Mouse (Mus musculus): ENCODE measurements around the gene Ppp6r2. TPM values are rescaled to one million over a fixed set of nuclear protein-coding genes. Genes with fewer than 3 reads are reported as not detected.
A peak's percentile ranks its signal among the peaks of the same experiment; 100 is the strongest.

Ppp6r2 gene
- polyA plus RNA-seq, 1 experiment from 2014 or later: 71.7 TPM

DNA sequence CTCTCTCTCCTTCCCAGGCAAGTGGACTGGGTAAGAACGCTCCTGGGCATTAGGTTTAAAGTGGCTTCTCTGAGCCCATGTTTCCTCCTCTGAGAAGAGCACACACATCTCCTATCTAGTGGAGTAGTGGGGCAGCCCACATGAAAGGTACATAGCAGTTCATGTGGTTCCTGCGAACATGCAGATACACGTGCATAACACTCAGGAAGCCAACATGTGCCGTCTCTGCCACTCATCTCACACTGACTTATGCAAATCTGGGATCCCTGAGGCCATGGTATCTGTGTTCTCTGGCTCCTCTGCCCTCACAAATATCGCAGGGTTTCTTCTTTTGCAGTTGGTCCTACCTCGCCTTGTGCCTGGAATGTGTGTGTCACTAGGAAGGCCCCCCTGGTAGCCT, 71.2 kb downstream of the Ppp6r2 start:
- WGBS: 80% methylated on average over 6 of the region's 6 CpGs
- H3K9me3 ChIP-seq (replicated peaks): no peaks in the 10 kb centered on the region
- H3K36me3 ChIP-seq (ENCODE audit: poor library complexity, severe bottlenecking): peaks cover 98% of the 10 kb centered on the region
- H3K9ac ChIP-seq: no peak overlapping the region
- no peaks in the 10 kb centered on the region for H3K27me3 ChIP-seq
- H3K4me1 ChIP-seq: no peaks in the 10 kb centered on the region
- H3K4me2 ChIP-seq: no peak overlapping the region
- H3K27ac ChIP-seq: no peak overlapping the region
- no peak for ATAC-seq
- no peak overlapping the region for H3K4me3 ChIP-seq

GRCm38 (mm10) chr15:89284094-89284493, 72.7 kb downstream of the Ppp6r2 start:
- Histone ChIP-seq H3K27ac (no peak overlapping the region), H3K4me2 (no peak overlapping the region), H3K9me3 (replicated peaks) (no peaks in the 10 kb centered on the region), H3K4me1 (no peaks in the 10 kb centered on the region), H3K4me3 (no peak overlapping the region), H3K36me3 (ENCODE audit: poor library complexity, severe bottlenecking) (peaks cover 98% of the 10 kb centered on the region), H3K9ac (no peak overlapping the region), H3K27me3 (no peaks in the 10 kb centered on the region)
- no peak for ATAC-seq
- 76% methylated on average over 2 of the region's 2 CpGs for WGBS

GRCm38 (mm10) chr15:89285004-89285403, 73.7 kb downstream of the Ppp6r2 start:
- no peak for ATAC-seq

DNA sequence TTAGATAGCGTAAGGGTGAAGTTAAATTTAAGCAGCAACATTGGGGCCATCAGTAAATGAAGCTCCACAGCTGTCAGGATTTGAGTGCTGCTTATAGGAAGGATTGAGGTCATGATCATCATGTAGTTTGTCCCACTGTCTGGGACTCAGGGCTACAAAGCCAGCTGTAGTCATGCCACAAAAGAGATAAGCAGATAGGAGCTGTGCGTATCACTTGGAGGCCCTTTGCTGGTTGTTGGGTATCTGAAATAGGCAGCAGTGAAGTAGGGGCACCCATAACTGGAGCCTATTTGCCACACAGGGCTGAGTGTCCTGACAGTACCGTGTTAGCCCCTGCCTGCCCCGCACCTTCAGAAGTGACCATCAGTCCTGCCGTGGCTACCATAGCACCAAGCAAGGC, 74.1 kb downstream of the Ppp6r2 start:
- Histone ChIP-seq H3K9me3 (replicated peaks) (no peaks in the 10 kb centered on the region), H3K9ac (no peak overlapping the region), H3K4me2 (no peak overlapping the region), H3K27me3 (no peaks in the 10 kb centered on the region), H3K4me1 (no peaks in the 10 kb centered on the region), H3K4me3 (no peak overlapping the region), H3K36me3 (ENCODE audit: poor library complexity, severe bottlenecking) (peaks cover 98% of the 10 kb centered on the region), H3K27ac (no peak overlapping the region)
- no peak for ATAC-seq
- 96% methylated on average over 5 of the region's 5 CpGs for WGBS

More at GRCm38 (mm10) chr15:89285004-89285403, 73.7 kb downstream of the Ppp6r2 start:
- Histone ChIP-seq H3K4me3 (no peak overlapping the region), H3K9me3 (replicated peaks) (no peaks in the 10 kb centered on the region), H3K36me3 (ENCODE audit: poor library complexity, severe bottlenecking) (peaks cover 98% of the 10 kb centered on the region), H3K27me3 (no peaks in the 10 kb centered on the region), H3K9ac (no peak overlapping the region), H3K27ac (no peak overlapping the region; the same call in 1 of the 2 replicates), H3K4me2 (no peak overlapping the region), H3K4me1 (no peaks in the 10 kb centered on the region)

DNA sequence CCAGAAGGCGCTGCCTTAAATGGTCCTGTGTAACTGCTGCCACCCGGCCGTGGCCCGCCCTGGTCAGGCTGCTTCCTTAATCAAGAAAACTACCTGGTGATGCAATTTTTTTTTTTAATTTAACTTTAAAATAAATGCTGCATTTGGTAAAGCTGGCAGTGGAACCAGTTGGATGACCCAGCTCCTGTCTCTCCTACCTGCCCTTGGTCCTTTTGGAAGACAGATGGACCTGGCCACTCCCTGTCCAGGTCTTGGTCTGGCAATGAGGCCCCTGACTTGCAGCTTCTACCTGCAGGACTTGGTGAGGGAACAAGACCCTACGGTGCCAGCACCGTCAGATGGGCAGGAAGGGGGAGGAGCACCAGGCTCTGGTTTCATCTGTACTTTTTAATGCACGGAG, 74.8 kb downstream of the Ppp6r2 start:
- Histone ChIP-seq H3K4me2 (no peak overlapping the region), H3K27me3 (no peaks in the 10 kb centered on the region), H3K9ac (no peak overlapping the region), H3K4me3 (no peak overlapping the region), H3K36me3 (ENCODE audit: poor library complexity, severe bottlenecking) (peaks cover 98% of the 10 kb centered on the region), H3K9me3 (replicated peaks) (no peaks in the 10 kb centered on the region), H3K27ac (no peak overlapping the region), H3K4me1 (no peaks in the 10 kb centered on the region)
- no peak for ATAC-seq
- WGBS: 91% methylated on average over 7 of the region's 7 CpGs

GRCm38 (mm10) chr15:89286582-89286981, 75.2 kb downstream of the Ppp6r2 start:
- peaks cover 98% of the 10 kb centered on the region for H3K36me3 ChIP-seq (ENCODE audit: poor library complexity, severe bottlenecking)
- H3K4me2 ChIP-seq: no peak overlapping the region
- H3K27me3 ChIP-seq: no peaks in the 10 kb centered on the region
- no peak overlapping the region for H3K27ac ChIP-seq
- no peaks in the 10 kb centered on the region for H3K4me1 ChIP-seq
- H3K9ac ChIP-seq: no peak overlapping the region
- ATAC-seq: no peak
- H3K9me3 ChIP-seq (replicated peaks): no peaks in the 10 kb centered on the region
- 84% methylated on average over 5 of the region's 5 CpGs for WGBS
- no peak overlapping the region for H3K4me3 ChIP-seq

GRCm38 (mm10) chr15:89288227-89288767, 76.9 kb downstream of the Ppp6r2 start:
- Histone ChIP-seq H3K9me3 (replicated peaks) (no peaks in the 10 kb centered on the region), H3K4me2 (no peak overlapping the region), H3K9ac (no peak overlapping the region), H3K27ac (no peak overlapping the region), H3K27me3 (no peaks in the 10 kb centered on the region), H3K4me3 (no peak overlapping the region), H3K36me3 (ENCODE audit: poor library complexity, severe bottlenecking) (peaks cover 98% of the 10 kb centered on the region), H3K4me1 (no peaks in the 10 kb centered on the region)
- peak; percentile 25; the same call in 1 of the 2 replicates for ATAC-seq
- WGBS: 91% methylated on average over 23 of the region's 23 CpGs

DNA sequence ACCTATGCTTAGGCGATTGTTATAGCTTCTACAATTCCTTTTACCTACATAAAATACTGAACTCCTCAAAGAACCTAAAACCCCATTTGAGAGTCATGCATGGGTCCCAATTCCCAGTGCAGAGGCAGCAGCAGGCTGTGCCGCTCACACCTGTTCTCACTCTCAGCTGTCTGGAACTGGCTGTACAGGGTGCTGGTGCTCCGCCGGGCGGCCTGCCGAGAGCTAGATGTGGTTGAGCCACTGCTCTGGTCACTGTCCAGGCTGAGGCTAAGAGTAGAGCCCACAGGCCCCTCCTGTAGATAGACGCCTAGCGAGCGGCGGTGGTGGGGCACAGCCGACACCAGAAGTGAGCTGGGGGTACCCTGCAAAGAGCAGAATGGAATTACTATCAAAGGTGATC, 78.1 kb downstream of the Ppp6r2 start:
- H3K36me3 ChIP-seq (ENCODE audit: poor library complexity, severe bottlenecking): peaks cover 98% of the 10 kb centered on the region
- no peak overlapping the region for H3K4me3 ChIP-seq
- no peak overlapping the region for H3K27ac ChIP-seq
- H3K27me3 ChIP-seq: no peaks in the 10 kb centered on the region
- H3K4me2 ChIP-seq: no peak overlapping the region
- no peaks in the 10 kb centered on the region for H3K4me1 ChIP-seq
- 95% methylated on average over 11 of the region's 11 CpGs for WGBS
- H3K9me3 ChIP-seq (replicated peaks): no peaks in the 10 kb centered on the region
- no peak for ATAC-seq
- no peak overlapping the region for H3K9ac ChIP-seq

DNA sequence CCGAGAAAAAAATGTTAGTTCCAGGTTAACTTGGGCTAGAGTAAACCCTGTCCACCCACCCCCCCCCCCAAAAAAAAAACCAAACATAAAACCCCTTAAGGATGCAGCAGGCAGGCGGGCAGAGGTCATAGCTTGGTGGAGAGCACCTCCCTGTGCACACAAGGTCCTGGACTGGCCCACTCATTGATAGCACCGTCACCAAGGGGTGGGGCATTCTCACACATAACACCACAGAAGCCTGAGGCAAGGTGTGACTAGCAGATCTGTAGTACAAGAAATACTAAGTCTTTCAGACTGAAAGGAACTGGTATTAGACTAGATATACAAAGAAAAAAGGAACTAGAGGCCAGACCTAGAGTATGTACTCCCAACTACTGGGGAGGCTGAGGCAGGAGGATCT, 80.2 kb downstream of the Ppp6r2 start:
- H3K9me3 ChIP-seq (replicated peaks): no peaks in the 10 kb centered on the region
- no peak for ATAC-seq
- no peaks in the 10 kb centered on the region for H3K27me3 ChIP-seq
- no peak overlapping the region for H3K27ac ChIP-seq
- no peak overlapping the region for H3K9ac ChIP-seq
- 92% methylated on average over 3 of the region's 3 CpGs for WGBS
- H3K4me3 ChIP-seq: no peak overlapping the region
- H3K36me3 ChIP-seq (ENCODE audit: poor library complexity, severe bottlenecking): peaks cover 100% of the 10 kb centered on the region
- H3K4me2 ChIP-seq: no peak overlapping the region
- H3K4me1 ChIP-seq: no peaks in the 10 kb centered on the region

GRCm38 (mm10) chr15:89292795-89293194, 81.4 kb downstream of the Ppp6r2 start:
- Histone ChIP-seq H3K4me1 (no peaks in the 10 kb centered on the region), H3K9ac (no peak overlapping the region), H3K36me3 (ENCODE audit: poor library complexity, severe bottlenecking) (peaks cover 100% of the 10 kb centered on the region), H3K9me3 (replicated peaks) (no peaks in the 10 kb centered on the region), H3K4me3 (no peak overlapping the region), H3K27me3 (no peaks in the 10 kb centered on the region), H3K4me2 (no peak overlapping the region), H3K27ac (no peak overlapping the region)
- no peak for ATAC-seq
- WGBS: 78% methylated on average over 2 of the region's 2 CpGs

DNA sequence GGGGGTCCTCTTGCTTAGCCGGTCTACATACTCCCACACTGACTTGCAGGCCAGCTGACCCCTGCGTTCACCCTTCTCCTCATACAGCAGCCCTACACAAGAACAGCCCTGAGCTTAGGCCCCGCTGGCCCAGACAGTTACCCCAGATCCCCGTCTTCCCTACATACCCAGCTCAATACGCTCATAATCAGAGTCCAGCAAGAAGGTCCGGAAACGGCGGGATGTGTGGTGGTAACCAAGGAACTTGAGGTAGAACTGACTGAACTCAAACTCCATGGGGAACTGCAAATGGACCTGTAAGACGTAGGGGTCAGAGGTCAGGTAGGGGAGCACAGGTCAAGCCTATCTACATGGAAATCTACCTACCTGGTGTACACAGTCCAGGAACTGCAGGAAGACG, 82.4 kb downstream of the Ppp6r2 start:
- H3K4me2 ChIP-seq: no peak overlapping the region
- no peak overlapping the region for H3K9ac ChIP-seq
- H3K4me3 ChIP-seq: no peak overlapping the region
- H3K27me3 ChIP-seq: no peaks in the 10 kb centered on the region
- no peak overlapping the region for H3K27ac ChIP-seq
- no peaks in the 10 kb centered on the region for H3K4me1 ChIP-seq
- no peaks in the 10 kb centered on the region for H3K9me3 ChIP-seq (replicated peaks)
- peaks cover 99% of the 10 kb centered on the region for H3K36me3 ChIP-seq (ENCODE audit: poor library complexity, severe bottlenecking)
- no peak for ATAC-seq
- 97% methylated on average over 10 of the region's 10 CpGs for WGBS

GRCm38 (mm10) chr15:89295580-89296165, 84.3 kb downstream of the Ppp6r2 start:
- no peak overlapping the region for H3K4me2 ChIP-seq
- no peak overlapping the region for H3K27ac ChIP-seq
- H3K9me3 ChIP-seq (replicated peaks): no peaks in the 10 kb centered on the region
- H3K4me3 ChIP-seq: no peak overlapping the region
- no peaks in the 10 kb centered on the region for H3K4me1 ChIP-seq
- ATAC-seq: no peak
- WGBS: 92% methylated on average over 8 of the region's 8 CpGs
- H3K9ac ChIP-seq: no peak overlapping the region
- H3K27me3 ChIP-seq: no peaks in the 10 kb centered on the region
- peaks cover 97% of the 10 kb centered on the region for H3K36me3 ChIP-seq (ENCODE audit: poor library complexity, severe bottlenecking)

GRCm38 (mm10) chr15:89296465-89296864, 85.1 kb downstream of the Ppp6r2 start:
- Histone ChIP-seq H3K27me3 (no peaks in the 10 kb centered on the region), H3K4me2 (no peak overlapping the region), H3K9me3 (replicated peaks) (no peaks in the 10 kb centered on the region), H3K4me1 (no peaks in the 10 kb centered on the region), H3K4me3 (no peak overlapping the region), H3K27ac (no peak overlapping the region), H3K9ac (no peak overlapping the region), H3K36me3 (ENCODE audit: poor library complexity, severe bottlenecking) (peaks cover 97% of the 10 kb centered on the region)
- WGBS: 79% methylated on average over 1 of the region's 1 CpGs
- no peak for ATAC-seq
